Mouse (Mus musculus): ENCODE data around the gene Polg. TPM values are rescaled to one million over a fixed set of nuclear protein-coding genes. Genes with fewer than 3 reads are reported as not detected.

The Polg gene
- total RNA-seq (2021): 10 to 100 TPM; 35.2 to 38.4 TPM
- long read RNA-seq, experiment 1, full-length matches to known transcripts: 45 of 66 reads
- long read RNA-seq, experiment 1, partial matches to known transcripts: 12 of 66 reads
- long read RNA-seq, experiment 1, other reads (novel, unspliced or antisense): 9 of 66 reads
- long read RNA-seq, experiment 2, full-length matches to known transcripts: 37 of 51 reads
- long read RNA-seq, experiment 2, partial matches to known transcripts: 7 of 51 reads
- long read RNA-seq, experiment 2, other reads (novel, unspliced or antisense): 7 of 51 reads

DNA sequence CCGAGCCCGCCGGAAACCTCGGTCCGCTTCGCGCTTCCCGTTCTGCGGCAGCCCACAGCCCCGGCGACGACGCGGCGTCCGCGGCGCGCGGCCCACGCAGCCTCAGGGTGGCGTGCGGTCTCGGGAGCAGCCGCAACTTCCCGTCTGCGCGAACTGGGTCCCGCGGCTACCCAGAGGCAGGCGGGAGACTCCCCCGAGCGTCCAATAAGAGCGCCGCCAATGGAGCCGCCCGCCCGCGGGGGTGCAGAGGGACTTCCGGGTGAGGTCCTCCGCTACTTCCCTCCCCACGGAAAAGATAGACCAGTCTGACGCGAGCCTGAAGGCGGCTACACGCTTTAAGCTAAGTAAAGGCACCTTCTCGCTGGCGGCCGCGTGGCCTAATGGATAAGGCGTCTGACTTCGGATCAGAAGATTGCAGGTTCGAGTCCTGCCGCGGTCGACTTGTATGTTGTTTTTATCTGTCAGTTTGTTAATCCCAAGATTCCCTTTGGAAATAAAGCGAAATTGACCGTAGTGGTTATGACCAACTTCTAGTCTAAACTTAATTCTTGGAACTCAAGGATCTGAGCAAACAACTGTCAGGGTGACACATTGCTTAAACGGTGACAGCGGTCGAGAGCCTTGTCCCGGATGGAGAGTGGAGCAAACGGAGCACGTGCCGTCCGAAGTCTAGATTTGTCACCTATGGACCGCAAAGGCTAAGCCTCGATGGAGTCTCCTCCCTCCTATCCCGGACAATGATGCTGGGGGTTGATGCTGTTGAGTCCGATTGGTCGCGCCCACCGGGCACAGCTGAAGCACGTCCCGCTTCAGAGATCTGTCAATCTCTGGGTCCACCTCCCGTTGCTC lies at the start of gene Polg:
Gene Polg, minus strand, starts transcription at position 310 of the 849 bp plus-strand sequence.
- Histone ChIP-seq H3K4me3 (peak within 1 kb of the TSS; percentile 97), H3K27ac (peak within 1 kb of the TSS; percentile 92)
- peak; percentile 99 for DNase-seq
- peak; percentile 11; the same call in 1 of the 2 replicates for TF ChIP-seq CTCF (IDR thresholded peaks at IDR 0.05)
- intact Hi-C loops (cut with DNase I): loop anchor here (10.0 kb wide), 1 partner anchor 321 kb away; the partner anchor contains the start of gene Mfge8

DNA sequence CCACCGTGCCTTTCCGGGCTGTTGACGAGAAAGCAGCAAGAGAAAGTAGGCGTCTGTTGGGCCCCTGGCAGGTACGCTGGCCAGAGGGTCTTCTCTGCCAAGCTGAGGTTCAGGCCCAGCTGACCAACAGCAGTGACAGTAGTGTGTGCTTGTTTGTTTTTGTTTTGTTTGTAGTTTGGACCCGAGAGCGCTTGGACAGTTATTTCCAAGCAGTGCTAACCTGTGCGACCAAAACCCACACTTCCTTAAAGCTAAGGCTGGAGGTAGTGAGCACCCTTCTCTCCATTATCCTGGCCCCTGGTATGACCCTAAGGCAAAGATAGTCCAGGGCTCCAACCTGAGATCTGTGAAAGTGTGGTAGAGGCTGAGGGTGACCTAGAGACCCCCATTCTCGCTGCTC lies 49.7 kb upstream of the Polg start:
- TF ChIP-seq CTCF (IDR thresholded peaks at IDR 0.05): no peak
- DNase-seq: no peak
- intact Hi-C loops (cut with DNase I): no loop called here
- no peak overlapping the region for H3K27ac ChIP-seq
- H3K4me3 ChIP-seq: peak overlapping the region; percentile 63; the same call in 1 of the 2 replicates

DNA sequence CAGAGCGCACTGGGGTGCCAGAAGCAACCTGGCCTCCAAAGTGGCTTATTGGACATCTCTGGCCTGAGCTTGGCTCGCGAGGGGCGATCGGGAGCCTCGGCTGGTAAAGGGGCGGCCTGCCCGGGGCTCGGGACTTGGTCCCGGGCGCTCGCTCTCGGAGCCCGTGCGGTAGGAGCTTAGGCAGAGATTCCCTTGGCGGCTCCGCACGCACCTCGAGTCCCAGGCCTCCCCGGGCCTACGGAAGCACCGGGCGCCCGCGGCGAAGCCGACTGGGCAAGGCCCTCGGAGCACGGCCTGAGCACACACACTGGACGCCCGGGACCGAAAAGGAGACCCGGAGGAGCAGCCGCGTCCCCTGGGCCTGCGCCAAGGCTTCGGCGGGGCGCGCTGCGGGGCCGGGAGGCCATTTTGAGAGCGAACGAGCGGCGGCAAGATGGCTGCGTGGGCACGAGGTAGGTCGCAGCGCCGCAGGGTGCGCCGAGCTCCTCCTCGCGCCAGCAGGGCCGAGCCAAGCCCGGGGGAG lies 49.1 kb upstream of the Polg start:
- TF ChIP-seq CTCF (IDR thresholded peaks at IDR 0.05): no peak
- Histone ChIP-seq H3K27ac (no peak overlapping the region), H3K4me3 (peak overlapping the region; percentile 63)
- intact Hi-C loops (cut with DNase I): no loop called here
- DNase-seq: no peak

DNA sequence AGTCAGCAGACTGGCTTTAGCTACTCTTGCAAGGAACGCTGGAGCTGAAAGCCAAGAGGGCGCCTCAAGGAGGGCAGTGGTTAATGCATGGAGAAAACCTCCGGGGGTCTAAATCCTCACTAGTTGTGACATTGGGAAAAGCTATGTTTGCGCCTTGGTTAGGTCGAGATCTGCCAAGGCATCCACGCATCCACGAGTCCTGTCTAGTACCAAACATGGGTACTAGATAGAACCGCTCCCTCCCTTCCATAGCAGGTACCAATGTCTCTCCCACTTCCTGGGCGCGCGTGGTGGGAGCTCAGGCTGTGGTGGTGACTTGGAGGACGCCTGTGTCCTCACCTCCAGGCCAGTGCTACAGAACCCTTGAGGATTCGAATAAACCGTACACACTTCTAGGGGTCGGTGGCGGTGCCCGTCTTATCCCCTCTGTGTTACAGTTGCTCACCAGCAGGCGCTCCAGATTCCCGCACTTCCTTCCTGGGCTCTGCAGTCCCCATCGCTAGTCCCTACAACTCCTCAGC lies 48.3 kb upstream of the Polg start:
- no peak for TF ChIP-seq CTCF (IDR thresholded peaks at IDR 0.05)
- intact Hi-C loops (cut with DNase I): no loop called here
- Histone ChIP-seq H3K4me3 (no peak overlapping the region), H3K27ac (no peak overlapping the region)
- DNase-seq: no peak

GRCm38 (mm10) chr7:79513466-79513865 lies 47.3 kb upstream of the Polg start:
- no peak for DNase-seq
- intact Hi-C loops (cut with DNase I): no loop called here
- no peak overlapping the region for H3K4me3 ChIP-seq
- TF ChIP-seq CTCF (IDR thresholded peaks at IDR 0.05): no peak
- H3K27ac ChIP-seq: no peak overlapping the region

DNA sequence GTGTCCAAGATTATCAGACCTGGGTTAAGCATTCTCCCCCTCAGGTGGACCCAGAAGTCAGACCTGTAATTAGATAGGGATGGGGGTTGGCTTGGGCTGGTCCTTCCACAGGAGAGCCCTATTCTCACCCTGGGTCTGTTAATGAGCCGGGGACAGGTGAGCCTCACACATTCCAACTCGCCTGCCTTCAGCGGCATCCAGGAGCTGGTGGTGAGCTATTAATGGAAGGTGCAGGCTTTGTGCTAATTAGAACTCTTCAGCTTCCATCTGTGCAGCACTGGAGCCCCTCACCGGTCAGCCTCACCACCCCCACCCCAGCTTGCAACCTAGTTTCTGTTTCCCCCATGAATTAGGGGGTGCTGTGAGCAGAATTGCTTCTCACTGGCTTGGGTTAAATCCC lies 46.3 kb upstream of the Polg start:
- TF ChIP-seq CTCF (IDR thresholded peaks at IDR 0.05): no peak
- intact Hi-C loops (cut with DNase I): no loop called here
- no peak for DNase-seq
- no peak overlapping the region for H3K4me3 ChIP-seq
- no peak overlapping the region for H3K27ac ChIP-seq

- DNase-seq: no peak
- no peak overlapping the region for H3K27ac ChIP-seq
- intact Hi-C loops (cut with DNase I): no loop called here
- no peak overlapping the region for H3K4me3 ChIP-seq
- no peak for TF ChIP-seq CTCF (IDR thresholded peaks at IDR 0.05)
Measured at GRCm38 (mm10) chr7:79511656-79512055, 45.5 kb upstream of the Polg start.

- TF ChIP-seq CTCF (IDR thresholded peaks at IDR 0.05): no peak
- intact Hi-C loops (cut with DNase I): no loop called here
- no peak overlapping the region for H3K27ac ChIP-seq
- H3K4me3 ChIP-seq: no peak overlapping the region
- DNase-seq: no peak
Measured at GRCm38 (mm10) chr7:79511181-79511580, 45.0 kb upstream of the Polg start.

DNA sequence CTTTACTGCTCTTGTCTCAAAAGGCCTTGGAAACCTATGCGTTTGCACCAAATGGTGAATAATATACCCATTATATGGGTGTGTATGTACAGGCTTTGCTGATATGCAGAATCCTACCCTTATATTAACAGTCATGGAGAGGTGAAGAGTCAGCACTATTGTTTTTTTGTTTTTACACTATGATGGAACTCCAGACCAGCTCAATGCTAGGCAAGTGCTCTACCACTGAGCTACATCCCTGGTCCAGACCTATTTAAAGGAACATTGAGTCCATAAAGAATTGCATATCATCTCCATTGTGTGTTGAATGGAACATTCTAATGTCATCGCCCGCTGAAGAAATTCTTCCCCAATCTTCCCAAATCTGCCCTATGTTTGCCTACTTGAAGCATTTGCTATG lies 44.5 kb upstream of the Polg start:
- no peak overlapping the region for H3K27ac ChIP-seq
- H3K4me3 ChIP-seq: no peak overlapping the region
- no peak for DNase-seq
- no peak for TF ChIP-seq CTCF (IDR thresholded peaks at IDR 0.05)
- intact Hi-C loops (cut with DNase I): no loop called here

DNA sequence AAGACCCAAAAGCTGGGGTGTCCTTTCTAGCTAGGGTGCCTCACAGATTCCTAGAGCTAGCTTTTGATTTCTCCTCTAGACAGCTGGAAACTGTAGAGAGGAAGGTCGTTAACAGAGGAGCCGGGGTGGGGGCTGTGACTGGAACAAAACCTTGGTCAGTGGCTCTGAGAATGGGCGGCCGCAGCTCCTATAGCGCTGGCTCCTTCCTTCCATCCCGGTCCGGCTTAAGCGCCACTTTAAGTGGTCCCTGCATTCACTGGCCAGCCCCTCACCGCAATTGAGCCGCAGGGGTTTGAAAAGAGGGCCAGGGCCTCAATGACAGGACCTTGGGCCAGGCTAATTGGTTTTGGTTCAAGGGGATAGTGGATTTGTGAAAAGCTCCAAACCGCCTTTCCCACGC lies 43.5 kb upstream of the Polg start:
- DNase-seq: no peak
- H3K27ac ChIP-seq: no peak overlapping the region
- H3K4me3 ChIP-seq: no peak overlapping the region
- no peak for TF ChIP-seq CTCF (IDR thresholded peaks at IDR 0.05)
- intact Hi-C loops (cut with DNase I): no loop called here

DNA sequence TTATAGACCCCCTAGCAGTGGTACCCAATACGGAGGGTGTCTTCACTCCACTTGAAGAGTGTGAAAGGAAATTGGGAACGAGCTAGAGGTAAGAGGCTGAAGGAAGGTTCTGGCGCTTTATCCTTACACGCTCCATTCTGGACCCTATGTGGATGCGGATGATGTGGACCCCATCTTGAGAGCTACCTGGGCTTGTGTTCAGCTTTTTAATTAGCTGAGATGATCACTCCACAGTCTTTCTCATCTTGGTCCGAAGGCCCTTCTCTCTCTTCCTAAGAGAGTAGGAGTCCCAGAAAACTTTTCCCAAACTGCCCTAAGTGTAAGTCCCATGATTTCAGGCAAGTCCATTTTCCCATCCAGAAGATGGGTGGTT lies 43.1 kb upstream of the Polg start:
- DNase-seq: no peak
- intact Hi-C loops (cut with DNase I): no loop called here
- no peak for TF ChIP-seq CTCF (IDR thresholded peaks at IDR 0.05)
- no peak overlapping the region for H3K27ac ChIP-seq
- no peak overlapping the region for H3K4me3 ChIP-seq

DNA sequence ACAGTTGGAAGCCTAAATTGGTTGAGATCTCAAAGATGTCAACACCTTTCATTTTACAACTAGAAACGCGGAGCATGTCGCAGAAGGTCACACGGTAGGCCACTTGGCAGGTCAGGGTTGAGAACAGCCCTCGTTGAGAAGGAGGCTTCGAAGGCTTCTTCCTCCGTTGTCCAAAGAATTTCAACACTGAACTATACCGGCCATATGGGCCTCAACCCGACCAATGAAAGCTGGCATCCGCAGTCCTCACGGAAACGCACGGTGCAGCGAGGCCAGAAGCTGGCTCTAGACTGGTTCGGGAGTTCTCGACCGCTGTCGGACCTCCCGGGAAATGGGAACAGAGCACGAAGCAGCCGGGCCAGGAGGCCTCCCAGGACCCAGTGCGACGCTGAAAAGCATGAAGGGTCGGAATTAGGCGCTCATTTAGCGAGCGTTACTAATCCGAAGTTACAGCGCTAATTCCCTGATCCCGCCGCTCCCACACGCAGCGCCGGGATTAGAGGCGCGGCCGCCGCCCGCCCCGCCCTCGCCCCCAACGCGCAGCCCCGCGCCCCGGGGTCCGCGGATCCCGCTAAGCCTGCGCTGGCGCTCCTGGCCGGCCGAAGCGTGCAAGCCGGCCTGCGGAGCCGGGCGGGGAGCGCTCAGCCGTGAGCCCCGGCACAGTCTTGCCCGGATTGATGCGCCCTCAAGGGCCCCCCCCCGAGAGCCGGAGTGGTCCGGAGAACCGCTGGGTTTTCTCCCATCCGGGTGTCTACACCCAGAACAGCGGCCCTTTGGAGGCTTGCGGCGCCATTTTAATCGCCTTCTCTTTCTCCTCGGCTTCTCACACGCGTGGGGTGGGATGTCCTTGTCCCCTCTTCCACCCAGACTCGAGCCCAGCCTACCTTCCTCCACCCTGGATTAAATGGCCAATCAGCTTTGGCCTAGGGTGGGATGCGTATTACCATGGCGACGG lies 42.4 kb upstream of the Polg start:
- peak overlapping the region; percentile 46 for H3K4me3 ChIP-seq
- TF ChIP-seq CTCF (IDR thresholded peaks at IDR 0.05): no peak
- no peak for DNase-seq
- no peak overlapping the region for H3K27ac ChIP-seq
- intact Hi-C loops (cut with DNase I): no loop called here
